Mouse (Mus musculus) CH12.LX (cell line): ENCODE results near the gene Slc22a17. TPM values are rescaled to one million over a fixed set of nuclear protein-coding genes. Genes with fewer than 3 reads are reported as not detected.

ENCODE experiments used
- DNase-seq: peaks from one replicate; pipeline ENCODE4 v3.0.0-alpha.2; 2013; ENCODE audit errors: extremely low read depth
- H3K27ac ChIP-seq: 2 replicates; pipeline ENCODE4 v1.5.1; 2012; ENCODE audit warnings: low read depth, mild to moderate bottlenecking, control low read depth, moderate library complexity; ENCODE audit not compliant: insufficient read depth
- H3K27me3 ChIP-seq: replicated peaks from 2 replicates; pipeline ENCODE3; 2012; ENCODE audit warnings: inconsistent platforms
- H3K36me3 ChIP-seq, 2 experiments: replicated peaks in 1 of 2; 2 replicates each; pipeline versions ENCODE3 to v1.6.1; 2012; ENCODE audit warnings: inconsistent platforms in 1 of 2, low read length in 1 of 2, mild to moderate bottlenecking in 1 of 2, mixed read lengths in 1 of 2, moderate library complexity in 1 of 2; ENCODE audit not compliant: control insufficient read depth in 1 of 2, insufficient read depth in 1 of 2
- H3K4me1 ChIP-seq, 2 experiments: 2 replicates each; pipeline ENCODE4 v1.6.1; 2012; ENCODE audit warnings: inconsistent platforms in 1 of 2, moderate library complexity in 1 of 2; ENCODE audit not compliant: insufficient read depth in 2 of 2, control insufficient read depth in 1 of 2
- H3K4me2 ChIP-seq: 2 replicates; pipeline ENCODE4 v1.6.1; 2012; ENCODE audit warnings: low read depth, mild to moderate bottlenecking, control low read depth; ENCODE audit not compliant: poor library complexity, insufficient read depth, severe bottlenecking
- H3K4me3 ChIP-seq, 3 experiments: fragments of 150-350 bp in 1 of 3; sonication (generic) in 1 of 3; replicated peaks in 1 of 3; 2 replicates each; pipeline versions ENCODE3 to v1.5.1; 2011 to 2012; ENCODE audit warnings: low read depth in 2 of 3, low read length in 2 of 3, mild to moderate bottlenecking in 2 of 3, moderate library complexity in 2 of 3, control low read depth in 1 of 3, improper control_type of control experiment in 1 of 3, inconsistent platforms in 1 of 3, mixed read lengths in 1 of 3; ENCODE audit not compliant: poor library complexity in 1 of 3
- H3K79me2 ChIP-seq: replicated peaks from 2 replicates; pipeline ENCODE4 v1.6.1; 2012; ENCODE audit warnings: mild to moderate bottlenecking, moderate library complexity; ENCODE audit not compliant: control insufficient read depth, poor library complexity, insufficient read depth, severe bottlenecking; ENCODE audit errors: extremely low read depth
- H3K9ac ChIP-seq: 2 replicates; pipeline ENCODE4 v1.6.1; 2012; ENCODE audit warnings: low read depth, mild to moderate bottlenecking, control low read depth, moderate library complexity; ENCODE audit not compliant: insufficient read depth
- H3K9me3 ChIP-seq: replicated peaks from 2 replicates; pipeline ENCODE3; 2012; ENCODE audit warnings: low read length, inconsistent platforms, mixed read lengths
- BHLHE40 ChIP-seq: IDR thresholded peaks from 2 replicates; pipeline ENCODE4 v1.6.1; 2011; ENCODE audit warnings: mild to moderate bottlenecking, low read depth, low read length, improper control_type of control experiment
- CHD1 ChIP-seq: IDR thresholded peaks from 2 replicates; pipeline ENCODE4 v1.6.1; 2012; ENCODE audit warnings: low read depth, low read length, improper control_type of control experiment, inconsistent platforms
- E2F4 ChIP-seq: IDR thresholded peaks from 2 replicates; pipeline ENCODE4 v1.6.1; 2011; ENCODE audit warnings: low read depth, low read length, improper control_type of control experiment; ENCODE audit not compliant: insufficient replicate concordance
- ELF1 ChIP-seq: IDR thresholded peaks from 2 replicates; pipeline ENCODE4 v1.6.1; 2014; ENCODE audit warnings: low read depth, mild to moderate bottlenecking, inconsistent platforms, low read length, improper control_type of control experiment
- EP300 ChIP-seq: IDR thresholded peaks from 2 replicates; pipeline ENCODE4 v1.6.1; 2011; ENCODE audit warnings: low read length, improper control_type of control experiment
- ETS1 ChIP-seq: conservative IDR thresholded peaks from 2 replicates; pipeline ENCODE4 v1.6.1; 2012; ENCODE audit warnings: low read depth, mild to moderate bottlenecking, inconsistent platforms, low read length, improper control_type of control experiment, moderate library complexity
- HCFC1 ChIP-seq: IDR thresholded peaks from 2 replicates; pipeline ENCODE4 v1.6.1; 2012; ENCODE audit warnings: low read depth, mild to moderate bottlenecking, inconsistent platforms, low read length, improper control_type of control experiment
- IRF4 ChIP-seq: IDR thresholded peaks from 2 replicates; pipeline ENCODE4 v1.6.1; 2014; ENCODE audit warnings: low read depth, mild to moderate bottlenecking, inconsistent platforms, low read length, improper control_type of control experiment
- JUN ChIP-seq: IDR thresholded peaks from 2 replicates; pipeline ENCODE4 v1.6.1; 2011; ENCODE audit warnings: low read depth, mild to moderate bottlenecking, low read length, improper control_type of control experiment, moderate library complexity; ENCODE audit not compliant: insufficient read depth
- MAFK ChIP-seq: IDR thresholded peaks from 2 replicates; pipeline ENCODE4 v1.6.1; 2011; ENCODE audit warnings: low read length, improper control_type of control experiment; ENCODE audit not compliant: insufficient replicate concordance
- MAX ChIP-seq: IDR thresholded peaks from 2 replicates; pipeline ENCODE4 v1.6.1; 2011; ENCODE audit warnings: low read length, improper control_type of control experiment
- MAZ ChIP-seq: IDR thresholded peaks from 2 replicates; pipeline ENCODE4 v1.6.1; 2012; ENCODE audit warnings: low read depth, mild to moderate bottlenecking, inconsistent platforms, low read length, improper control_type of control experiment, moderate library complexity
- MEF2A ChIP-seq: IDR thresholded peaks from 2 replicates; pipeline ENCODE4 v1.6.1; 2014; ENCODE audit warnings: low read depth, mild to moderate bottlenecking, inconsistent platforms, low read length, improper control_type of control experiment, borderline replicate concordance
- MXI1 ChIP-seq: IDR thresholded peaks from 2 replicates; pipeline ENCODE4 v1.6.1; 2011; ENCODE audit warnings: mild to moderate bottlenecking, low read depth, low read length, improper control_type of control experiment
- NRF1 ChIP-seq: IDR thresholded peaks from 2 replicates; pipeline ENCODE4 v1.6.1; 2014; ENCODE audit warnings: low read depth, mild to moderate bottlenecking, inconsistent platforms, low read length, improper control_type of control experiment, moderate library complexity
- PAX5 ChIP-seq: IDR thresholded peaks from 2 replicates; pipeline ENCODE4 v1.6.1; 2012; ENCODE audit warnings: low read length, inconsistent platforms, mixed read lengths
- SMC3 ChIP-seq: IDR thresholded peaks from 2 replicates; pipeline ENCODE4 v1.6.1; 2011; ENCODE audit warnings: low read depth, low read length, improper control_type of control experiment
- TCF12 ChIP-seq: IDR thresholded peaks from 2 replicates; pipeline ENCODE4 v1.6.1; 2014; ENCODE audit warnings: low read depth, mild to moderate bottlenecking, inconsistent platforms, low read length, improper control_type of control experiment
- UBTF ChIP-seq: IDR thresholded peaks from 2 replicates; pipeline ENCODE4 v1.6.1; 2012; ENCODE audit warnings: low read depth, mild to moderate bottlenecking, inconsistent platforms, low read length, improper control_type of control experiment, moderate library complexity
- USF2 ChIP-seq: conservative IDR thresholded peaks from 2 replicates; pipeline ENCODE4 v1.6.1; 2011; ENCODE audit warnings: low read depth, low read length, improper control_type of control experiment
- ZNF384 ChIP-seq: IDR thresholded peaks from 2 replicates; pipeline ENCODE4 v1.6.1; 2012; ENCODE audit warnings: low read depth, low read length, improper control_type of control experiment, inconsistent platforms
- dilution Hi-C: fragments of 300-500 bp; cut with MboI; formaldehyde crosslinking; loops from 2 replicates; pipeline ENCODE4 v1.14.3; 2020; ENCODE audit warnings: low sequenced_read_pairs; ENCODE audit not compliant: extremely low pct_unique_long_range_greater_than_20kb, extremely low pct_ligation_motif_present
- in situ Hi-C: fragments of 300-500 bp; cut with MboI; formaldehyde crosslinking; loops from 3 replicates; pipeline ENCODE4 v1.14.3; 2019; ENCODE audit warnings: low sequenced_read_pairs, low pct_ligation_motif_present, low pct_unique_long_range_greater_than_20kb, mixed read lengths
- polyA plus RNA-seq: library from polyadenylated mRNA; unstranded; fragments of >175 nt; gene quantifications from 2 replicates; pipeline ENCODE4 v1.2.1, GENCODE M21; 2012; ENCODE audit warnings: low read depth; ENCODE audit not compliant: insufficient read length
- total RNA-seq, 2 experiments: library from RNA; depleted of rRNA; stranded (reverse); fragments of 300-350 nt in 1 of 2; fragments of >200 nt in 1 of 2; gene quantifications; 2 replicates each; pipeline ENCODE4 v1.2.3; 2012 to 2014

Slc22a17 gene
- total and polyA plus RNA-seq, 3 experiments: 0.04 to 1.1 (median 0.34) TPM

GRCm38 (mm10) chr14:54956533-54956932 is 43.6 kb upstream of the Slc22a17 start:
- DNase-seq: no peak
- no peaks in the 10 kb centered on the region for H3K79me2 ChIP-seq
- dilution Hi-C loops: no loop called here
- H3K27me3 ChIP-seq: peaks cover 39% of the 10 kb centered on the region
- no peak overlapping the region for H3K4me3 ChIP-seq
- H3K9ac ChIP-seq: no peak overlapping the region
- no peak for TF ChIP-seq ELF1
- no peak for TF ChIP-seq PAX5
- no peak for TF ChIP-seq HCFC1
- no peak for TF ChIP-seq USF2
- no peak for TF ChIP-seq NRF1
- no peak for TF ChIP-seq SMC3
- TF ChIP-seq IRF4: no peak
- no peak for TF ChIP-seq CHD1
- no peak for TF ChIP-seq MAX
- no peak for TF ChIP-seq UBTF
- TF ChIP-seq BHLHE40: no peak
- TF ChIP-seq JUN: no peak
- TF ChIP-seq MXI1: no peak
- no peak for TF ChIP-seq E2F4
- no peak for TF ChIP-seq MEF2A
- no peak for TF ChIP-seq EP300
- no peak for TF ChIP-seq MAFK
- no peak for TF ChIP-seq ETS1
- no peak overlapping the region for H3K4me2 ChIP-seq
- in situ Hi-C loops: no loop called here
- H3K9me3 ChIP-seq: no peaks in the 10 kb centered on the region
- no peaks in the 10 kb centered on the region for H3K36me3 ChIP-seq
- H3K27ac ChIP-seq: no peak overlapping the region
- H3K4me1 ChIP-seq: peaks cover 9 to 24% of the 10 kb centered on the region in 2 experiments

GRCm38 (mm10) chr14:54955481-54955880 is 42.5 kb upstream of the Slc22a17 start:
- peaks cover 46% of the 10 kb centered on the region for H3K27me3 ChIP-seq

More at GRCm38 (mm10) chr14:54955481-54955880, 42.5 kb upstream of the Slc22a17 start:
- H3K4me1 ChIP-seq: peaks cover 4 to 15% of the 10 kb centered on the region in 2 experiments
- dilution Hi-C loops (no loop called here), in situ Hi-C loops (no loop called here)
- no peak overlapping the region for H3K4me3 ChIP-seq
- H3K27ac ChIP-seq: no peak overlapping the region
- H3K9me3 ChIP-seq: no peaks in the 10 kb centered on the region
- no peaks in the 10 kb centered on the region for H3K36me3 ChIP-seq
- H3K9ac ChIP-seq: no peak overlapping the region
- no peaks in the 10 kb centered on the region for H3K79me2 ChIP-seq
- TF ChIP-seq PAX5 (no peak), MAZ (no peak), NRF1 (no peak), TCF12 (no peak), ZNF384 (no peak)
- DNase-seq: no peak
- no peak overlapping the region for H3K4me2 ChIP-seq
